Mouse (Mus musculus) heart, embryonic 11.5 days (tissue): ENCODE results near the gene Tnk2. TPM values are rescaled to one million over a fixed set of nuclear protein-coding genes. Genes with fewer than 3 reads are reported as not detected.
"Not testable (repeated sequence)": the region's sequence is repeated elsewhere in the genome, so short reads cannot be mapped to it uniquely, and the experiment has no call there.

ENCODE experiments used
- ATAC-seq: fragments of 200-750 bp; cut with Nextera tagmentation; replicated peaks from 2 replicates; pipeline ENCODE4 v1.8.0; 2017; ENCODE audit warnings: moderate library complexity; ENCODE audit not compliant: insufficient number of reproducible peaks, low FRiP score, low TSS enrichment
- H3K27ac ChIP-seq: fragments of 300-500 bp; sonication (generic); 2 replicates; pipeline ENCODE4 v1.5.1; 2014; ENCODE audit warnings: mild to moderate bottlenecking, low read depth, low read length
- H3K27me3 ChIP-seq: fragments of 300-500 bp; sonication (generic); 2 replicates; pipeline ENCODE4 v1.6.1; 2014; ENCODE audit warnings: mild to moderate bottlenecking, low read length, mixed read lengths; ENCODE audit not compliant: control insufficient read depth, insufficient read depth
- H3K36me3 ChIP-seq: fragments of 300-500 bp; sonication (generic); 2 replicates; pipeline ENCODE4 v1.6.1; 2014; ENCODE audit warnings: mild to moderate bottlenecking, low read length, moderate library complexity, mixed read lengths; ENCODE audit not compliant: control insufficient read depth, insufficient read depth
- H3K4me1 ChIP-seq: fragments of 300-500 bp; sonication (generic); 2 replicates; pipeline ENCODE4 v1.6.1; 2014; ENCODE audit warnings: low read length; ENCODE audit not compliant: control insufficient read depth, insufficient read depth
- H3K4me2 ChIP-seq: fragments of 300-500 bp; sonication (generic); 2 replicates; pipeline ENCODE4 v1.6.1; 2014; ENCODE audit warnings: mild to moderate bottlenecking, moderate library complexity
- H3K4me3 ChIP-seq: fragments of 300-500 bp; sonication (generic); 2 replicates; pipeline ENCODE4 v1.5.1; 2014; ENCODE audit warnings: low read depth, low read length
- H3K9ac ChIP-seq: fragments of 300-500 bp; sonication (generic); 2 replicates; pipeline ENCODE4 v1.6.1; 2014; ENCODE audit warnings: mild to moderate bottlenecking, low read depth, low read length, moderate library complexity
- H3K9me3 ChIP-seq: fragments of 300-500 bp; sonication (generic); replicated peaks from 2 replicates; pipeline ENCODE4 v1.6.1; 2016; ENCODE audit warnings: low read length; ENCODE audit not compliant: control insufficient read depth
- WGBS: fragments of 180-500 bp; shearing (Covaris S2); extraction: QIAGEN DNeasy Blood & Tissue Kit; methylation state at CpG from one replicate; pipeline ENCODE4 v1.1.7; 2014; ENCODE audit not compliant: insufficient replicate concordance; 5-methylcytosine and 5-hydroxymethylcytosine counted together
- polyA plus RNA-seq: library from polyadenylated mRNA; unstranded; fragments of >200 nt; fragmentation: Nextera tagmentation; extraction: Ambion mirVana; gene quantifications from 2 replicates; pipeline ENCODE4 v1.2.1, GENCODE M21; 2014

Gene Tnk2
- polyA plus RNA-seq, 1 experiment from 2014 or later, result 6.9 TPM

- 75% methylated on average over 2 of the region's 2 CpGs for WGBS
- ATAC-seq, H3K27me3 ChIP-seq: not testable (repeated sequence)
Measured at GRCm38 (mm10) chr16:32640683-32641082, 3.0 kb upstream of the Tnk2 start.

GRCm38 (mm10) chr16:32641440-32642219 lies 2.0 kb upstream of the Tnk2 start:
- no peak for ATAC-seq
- Histone ChIP-seq H3K9ac (no peak overlapping the region), H3K27ac (no peak overlapping the region), H3K4me2 (no peak overlapping the region), H3K4me3 (no peak overlapping the region), H3K27me3 (no peaks in the 10 kb centered on the region), H3K36me3 (no peaks in the 10 kb centered on the region), H3K4me1 (peaks cover 22% of the 10 kb centered on the region), H3K9me3 (no peaks in the 10 kb centered on the region)
- 66% methylated on average over 20 of the region's 20 CpGs for WGBS

More at GRCm38 (mm10) chr16:32640683-32641082, 3.0 kb upstream of the Tnk2 start:
- not testable (repeated sequence) for H3K27ac ChIP-seq, H3K9ac ChIP-seq, H3K4me3 ChIP-seq, H3K9me3 ChIP-seq, H3K4me2 ChIP-seq, H3K36me3 ChIP-seq
- H3K4me1 ChIP-seq, result peaks cover 16% of the 10 kb centered on the region

GRCm38 (mm10) chr16:32642280-32642679 lies 1.4 kb upstream of the Tnk2 start:
- Histone ChIP-seq H3K4me2 (no peak overlapping the region), H3K4me3 (no peak overlapping the region), H3K36me3 (no peaks in the 10 kb centered on the region), H3K4me1 (peaks cover 22% of the 10 kb centered on the region), H3K27me3 (no peaks in the 10 kb centered on the region), H3K9me3 (no peaks in the 10 kb centered on the region), H3K27ac (no peak overlapping the region), H3K9ac (no peak overlapping the region)
- no peak for ATAC-seq
- 71% methylated on average over 13 of the region's 13 CpGs for WGBS

GRCm38 (mm10) chr16:32644069-32644800 lies 561 bp downstream of the Tnk2 start:
- no peaks in the 10 kb centered on the region for H3K27me3 ChIP-seq
- no peaks in the 10 kb centered on the region for H3K9me3 ChIP-seq
- peak overlapping the region; percentile 64 for H3K27ac ChIP-seq
- ATAC-seq, result peak; percentile 70
- peaks cover 22% of the 10 kb centered on the region for H3K4me1 ChIP-seq
- H3K36me3 ChIP-seq, result no peaks in the 10 kb centered on the region
- WGBS, result 2% methylated on average over 67 of the region's 82 CpGs
- H3K4me3 ChIP-seq, result peak overlapping the region; percentile 95
- peak overlapping the region; percentile 90 for H3K9ac ChIP-seq
- H3K4me2 ChIP-seq, result peak overlapping the region; percentile 97

GRCm38 (mm10) chr16:32644801-32645170 lies 1.1 kb downstream of the Tnk2 start:
- H3K4me1 ChIP-seq, result peaks cover 22% of the 10 kb centered on the region
- H3K9ac ChIP-seq, result peak overlapping the region; percentile 90
- H3K4me3 ChIP-seq, result peak overlapping the region; percentile 95
- H3K4me2 ChIP-seq, result peak overlapping the region; percentile 97
- WGBS, result 6% methylated on average over 12 of the region's 12 CpGs
- no peaks in the 10 kb centered on the region for H3K27me3 ChIP-seq
- no peaks in the 10 kb centered on the region for H3K9me3 ChIP-seq
- no peaks in the 10 kb centered on the region for H3K36me3 ChIP-seq
- no peak for ATAC-seq
- peak overlapping the region; percentile 64; the same call in 1 of the 2 replicates for H3K27ac ChIP-seq

- H3K4me2 ChIP-seq, result peak overlapping the region; percentile 97
- peak overlapping the region; percentile 95 for H3K4me3 ChIP-seq
- ATAC-seq, result no peak
- peaks cover 22% of the 10 kb centered on the region for H3K4me1 ChIP-seq
- no peaks in the 10 kb centered on the region for H3K27me3 ChIP-seq
- H3K27ac ChIP-seq, result no peak overlapping the region
- no peaks in the 10 kb centered on the region for H3K9me3 ChIP-seq
- H3K36me3 ChIP-seq, result no peaks in the 10 kb centered on the region
- 14% methylated on average over 14 of the region's 14 CpGs for WGBS
- H3K9ac ChIP-seq, result no peak overlapping the region
Measured at GRCm38 (mm10) chr16:32645361-32645914, 1.8 kb downstream of the Tnk2 start.

- Histone ChIP-seq H3K9me3 (no peaks in the 10 kb centered on the region), H3K4me3 (peak overlapping the region; percentile 95; the same call in 1 of the 2 replicates), H3K36me3 (no peaks in the 10 kb centered on the region), H3K4me1 (peaks cover 22% of the 10 kb centered on the region), H3K27ac (no peak overlapping the region), H3K4me2 (peak overlapping the region; percentile 97), H3K9ac (no peak overlapping the region), H3K27me3 (no peaks in the 10 kb centered on the region)
- ATAC-seq, result no peak
- WGBS, result 87% methylated on average over 9 of the region's 9 CpGs
Measured at GRCm38 (mm10) chr16:32646014-32646413, 2.3 kb downstream of the Tnk2 start.

GRCm38 (mm10) chr16:32647712-32648111 lies 4.0 kb downstream of the Tnk2 start:
- Histone ChIP-seq H3K27ac (no peak overlapping the region), H3K9me3 (no peaks in the 10 kb centered on the region), H3K4me2 (no peak overlapping the region), H3K4me3 (no peak overlapping the region), H3K36me3 (no peaks in the 10 kb centered on the region), H3K4me1 (peaks cover 19% of the 10 kb centered on the region), H3K9ac (no peak overlapping the region), H3K27me3 (no peaks in the 10 kb centered on the region)
- ATAC-seq, result no peak
